Mouse (Mus musculus) ES-E14 (cell line): ENCODE measurements around the gene Cby3.
A peak's percentile ranks its signal among the peaks of the same experiment; 100 is the strongest.

Experiments
- CHD2 ChIP-seq: IDR thresholded peaks from 2 replicates; pipeline ENCODE4 v1.6.1; 2014; ENCODE audit warnings: mild to moderate bottlenecking, low read depth, low read length, inconsistent platforms
- HCFC1 ChIP-seq: IDR thresholded peaks from 2 replicates; pipeline ENCODE4 v1.6.1; 2012; ENCODE audit warnings: low read length, inconsistent platforms, borderline replicate concordance; ENCODE audit not compliant: insufficient read depth
- ZC3H11A ChIP-seq: IDR thresholded peaks from 2 replicates; pipeline ENCODE4 v1.6.1; 2012; ENCODE audit warnings: low read depth, mild to moderate bottlenecking, inconsistent platforms, low read length, borderline replicate concordance
- ZNF384 ChIP-seq: IDR thresholded peaks from 2 replicates; pipeline ENCODE4 v1.6.1; 2012; ENCODE audit warnings: low read depth, low read length, inconsistent platforms

GRCm38 (mm10) chr11:50377892-50378684, 23.8 kb downstream of the Cby3 start:
- no peak for TF ChIP-seq CHD2
- no peak for TF ChIP-seq ZC3H11A
- TF ChIP-seq HCFC1 = peak; percentile 46; the same call in 1 of the 2 replicates
- TF ChIP-seq ZNF384 = no peak
